Mouse (Mus musculus): ENCODE measurements around the gene Fads1.

Fads1 gene

DNA sequence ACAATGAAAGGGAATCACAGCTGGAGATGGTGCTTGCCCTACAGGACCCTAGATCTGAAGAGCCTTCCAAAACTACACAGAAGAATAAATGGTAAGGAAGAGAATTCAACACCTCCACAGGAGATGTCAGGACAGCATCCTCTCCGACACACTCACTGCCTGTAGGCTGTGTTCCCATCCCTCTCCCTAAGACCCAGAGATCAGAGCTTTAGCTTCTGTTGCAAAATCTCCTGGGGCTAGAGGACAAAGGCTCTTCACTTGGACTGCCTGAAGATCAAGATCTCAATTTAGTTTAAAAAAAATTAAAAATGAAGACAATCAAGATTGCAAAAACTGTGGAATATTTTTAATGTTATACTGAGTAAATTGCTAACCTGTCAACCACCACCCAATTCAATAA is 6.2 kb upstream of the Fads1 start:
- in situ Hi-C loops (cut with MboI, MseI), result no loop called here

DNA sequence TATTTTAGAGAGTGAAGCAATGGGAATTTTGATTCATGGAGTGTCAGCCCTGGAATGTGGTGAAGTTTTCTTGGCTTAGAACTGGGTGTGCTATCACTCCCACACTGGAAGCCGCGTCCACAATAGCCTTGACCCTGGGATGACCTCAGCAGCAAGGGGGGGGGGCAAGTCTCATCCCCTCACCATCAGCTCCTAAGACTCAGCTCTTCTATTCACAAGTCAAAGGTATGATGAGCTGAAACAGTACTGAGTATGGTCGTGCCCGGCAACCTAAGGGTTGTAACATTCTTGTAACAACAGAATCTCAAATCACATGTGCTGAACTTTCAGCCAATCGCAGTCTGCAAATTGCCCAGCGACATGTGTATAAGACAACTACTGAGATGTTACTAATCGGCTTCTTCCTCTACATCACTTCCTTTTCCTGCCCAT is 5.7 kb upstream of the Fads1 start:
- in situ Hi-C loops (cut with MboI, MseI), result no loop called here

DNA sequence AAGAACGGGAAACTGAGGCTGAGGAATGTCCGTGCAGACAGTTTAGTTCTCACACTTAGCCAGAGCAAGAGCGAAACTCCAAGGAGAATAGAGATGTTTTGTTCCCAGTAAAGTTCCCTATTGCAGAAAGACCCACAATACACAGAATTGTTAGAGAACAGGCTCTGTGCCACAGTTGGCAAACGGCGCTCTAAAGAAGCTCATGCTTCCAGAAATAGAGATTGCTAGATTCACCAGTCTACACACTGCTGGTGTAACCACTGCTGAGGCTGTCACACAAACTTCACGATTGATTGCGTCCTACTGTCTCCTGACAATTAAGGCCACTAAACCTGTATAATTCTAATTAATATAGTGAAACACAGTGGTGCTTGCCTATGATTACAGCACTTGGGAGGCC is 1.5 kb upstream of the Fads1 start:
- in situ Hi-C loops (cut with MboI, MseI), result no loop called here

DNA sequence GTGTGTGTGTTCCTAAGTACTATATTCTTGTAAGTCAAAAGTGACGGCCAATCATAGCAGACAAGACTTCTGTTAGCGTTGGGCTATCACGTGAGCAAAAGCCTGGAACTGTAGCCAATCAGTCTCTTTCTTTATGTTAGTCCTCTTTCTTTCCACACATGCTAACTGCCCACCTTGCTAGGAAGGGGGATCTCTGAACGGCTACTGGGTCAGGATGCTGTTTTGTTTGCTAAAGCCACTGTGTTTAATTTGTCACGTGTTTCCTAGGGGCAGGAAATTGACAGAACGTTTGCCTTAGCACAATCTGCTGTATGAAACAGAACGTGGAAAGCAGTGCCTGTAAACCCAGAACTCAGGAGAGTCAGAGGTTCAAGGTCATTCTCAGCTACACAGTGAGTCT is 546 bp upstream of the Fads1 start:
- in situ Hi-C loops (cut with MboI, MseI), result no loop called here

DNA sequence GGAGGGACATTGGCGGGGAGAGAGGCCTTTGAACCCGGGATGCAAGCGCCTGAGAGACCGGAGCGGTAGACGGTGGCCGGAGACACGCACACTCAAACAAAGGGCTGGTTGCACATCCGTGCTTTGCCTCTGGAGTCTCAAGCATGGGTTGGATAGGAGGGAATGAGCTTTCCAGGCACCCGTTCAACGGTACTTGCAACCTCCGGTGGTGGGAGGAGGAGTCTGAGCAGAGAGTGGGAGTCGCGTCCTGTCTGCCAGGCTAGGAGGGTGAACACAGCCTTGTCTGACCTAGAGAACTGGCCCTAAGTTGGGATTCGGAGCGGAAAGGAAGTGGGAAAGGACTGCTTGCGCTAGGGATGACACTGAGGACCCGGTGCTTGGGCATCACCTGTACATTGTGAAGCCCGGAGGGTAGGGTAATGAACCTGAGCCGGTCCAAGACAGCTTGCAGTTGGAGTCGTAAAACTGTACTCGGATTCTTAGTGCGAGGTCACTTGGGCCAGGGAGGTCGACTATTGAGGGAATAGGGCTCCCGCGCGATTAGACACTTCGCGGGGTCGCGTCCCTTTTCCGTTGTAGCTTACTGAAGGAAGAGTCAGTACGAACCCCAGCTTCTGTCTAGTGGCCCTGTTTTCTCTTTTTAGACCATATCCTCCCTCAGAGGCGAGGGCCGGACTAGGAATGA is 753 bp downstream of the Fads1 start:
- in situ Hi-C loops (cut with MboI, MseI), result no loop called here

DNA sequence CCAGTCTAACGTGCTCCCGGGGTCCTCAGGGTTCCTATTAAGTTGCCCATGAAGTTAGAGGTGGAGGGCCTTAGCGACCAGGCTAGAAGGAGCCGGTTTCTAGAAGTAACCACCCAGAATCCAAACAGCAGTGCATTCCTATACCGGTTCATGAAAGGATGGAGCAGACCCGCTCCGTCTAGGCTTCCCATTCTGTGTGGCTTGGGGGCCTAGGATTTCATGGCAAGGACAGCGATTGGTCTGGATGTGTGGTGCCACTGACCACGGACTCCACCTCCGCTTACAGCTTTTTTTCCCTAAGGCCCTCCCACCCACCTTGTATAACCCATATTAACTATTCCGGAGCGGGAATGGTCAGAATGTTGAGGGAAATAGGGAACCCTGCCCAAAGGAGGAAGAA is 1.4 kb downstream of the Fads1 start:
- in situ Hi-C loops (cut with MboI, MseI), result no loop called here

DNA sequence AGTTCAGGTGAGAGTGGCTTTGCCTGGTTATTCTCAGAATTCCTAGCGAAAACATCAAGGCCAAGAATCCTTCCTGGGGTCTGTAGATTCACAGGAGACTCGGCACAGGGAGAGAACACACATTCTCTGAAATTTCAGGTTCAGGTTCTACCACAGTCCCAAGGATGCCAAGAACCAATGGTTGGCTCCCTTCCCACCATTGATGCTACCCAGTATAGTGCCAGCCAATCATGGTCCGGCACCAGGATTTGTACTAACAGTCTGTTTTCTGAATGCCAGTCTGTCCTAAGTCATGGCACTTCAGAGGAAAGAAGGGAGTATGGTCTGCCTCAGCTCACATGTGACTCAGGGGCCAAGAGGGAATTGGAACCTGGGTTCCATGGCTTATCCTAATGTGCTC is 3.2 kb downstream of the Fads1 start:
- in situ Hi-C loops (cut with MboI, MseI), result loop anchor here in 1 of 2 experiments (5.0 kb wide), 2 partner anchors 89 to 189 kb away; no protein-coding TSS in a partner anchor

DNA sequence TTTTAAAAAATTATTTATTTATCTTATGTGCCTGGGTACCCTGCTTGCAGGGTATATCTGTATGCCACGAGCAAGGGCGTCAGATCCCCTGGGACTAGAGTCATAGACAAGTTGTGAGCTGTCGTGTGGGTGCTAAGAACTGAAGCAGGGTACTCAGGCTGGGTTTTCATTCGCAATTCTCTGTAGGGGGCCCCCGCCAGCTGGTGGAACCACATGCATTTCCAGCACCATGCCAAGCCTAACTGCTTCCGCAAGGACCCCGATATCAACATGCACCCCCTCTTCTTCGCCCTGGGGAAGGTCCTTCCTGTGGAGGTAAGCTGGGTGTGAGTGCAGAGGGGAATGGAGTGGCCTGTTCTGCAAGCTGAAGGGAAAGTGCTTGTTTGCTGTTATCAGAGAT is 3.9 kb downstream of the Fads1 start:
- in situ Hi-C loops (cut with MboI, MseI), result loop anchor here in 1 of 2 experiments (5.0 kb wide), 2 partner anchors 89 to 189 kb away; no protein-coding TSS in a partner anchor

DNA sequence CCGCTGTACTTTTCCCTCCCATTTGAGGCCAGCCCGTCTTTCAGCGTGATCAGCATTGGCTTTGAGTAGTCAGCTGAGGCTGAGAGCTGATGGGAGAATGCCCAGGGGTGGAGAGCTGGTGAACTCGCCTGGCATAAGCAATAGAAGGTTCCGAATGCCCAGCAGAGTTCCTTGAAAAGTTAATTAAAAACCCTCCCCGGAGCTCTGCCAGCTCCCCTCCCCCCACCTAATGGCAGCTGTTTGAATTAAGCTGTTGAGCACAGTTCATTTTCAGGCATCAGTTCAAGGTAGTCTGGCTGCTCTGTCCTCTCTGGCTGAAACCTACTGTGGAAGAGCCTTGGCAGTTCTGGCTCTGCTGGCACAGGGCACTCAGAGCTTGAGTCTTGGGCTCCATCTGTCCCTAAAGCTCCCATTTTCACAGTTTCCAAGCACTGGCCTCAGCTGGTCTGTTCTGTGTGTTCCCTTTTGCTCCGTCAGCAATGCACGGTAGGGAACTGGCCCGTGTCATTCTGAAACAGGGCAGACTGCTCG is 5.7 kb downstream of the Fads1 start:
- in situ Hi-C loops (cut with MboI, MseI), result loop anchor here in 1 of 2 experiments (5.0 kb wide), 2 partner anchors 91 to 191 kb away; no protein-coding TSS in a partner anchor

DNA sequence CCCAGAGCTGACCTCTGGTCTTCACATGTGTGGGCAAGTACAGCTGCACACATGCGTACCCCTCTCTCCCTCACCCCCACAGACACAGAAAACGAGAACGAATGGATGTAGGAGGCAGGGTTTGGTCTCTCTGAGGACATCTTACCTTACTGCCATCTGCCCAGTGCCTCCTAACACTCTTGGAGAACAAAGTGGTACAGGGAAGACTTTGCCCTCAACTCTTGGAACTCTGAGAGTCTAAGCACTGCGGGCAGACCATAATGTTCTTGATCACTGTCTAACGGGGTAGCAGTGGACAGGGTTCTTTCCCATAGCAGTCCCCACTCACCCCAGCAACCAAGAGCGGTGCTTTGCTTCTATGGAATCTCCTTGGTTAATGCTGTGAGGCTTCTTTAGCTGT is 6.3 kb downstream of the Fads1 start:
- in situ Hi-C loops (cut with MboI, MseI), result loop anchor here in 1 of 2 experiments (5.0 kb wide), 2 partner anchors 92 to 192 kb away; no protein-coding TSS in a partner anchor

DNA sequence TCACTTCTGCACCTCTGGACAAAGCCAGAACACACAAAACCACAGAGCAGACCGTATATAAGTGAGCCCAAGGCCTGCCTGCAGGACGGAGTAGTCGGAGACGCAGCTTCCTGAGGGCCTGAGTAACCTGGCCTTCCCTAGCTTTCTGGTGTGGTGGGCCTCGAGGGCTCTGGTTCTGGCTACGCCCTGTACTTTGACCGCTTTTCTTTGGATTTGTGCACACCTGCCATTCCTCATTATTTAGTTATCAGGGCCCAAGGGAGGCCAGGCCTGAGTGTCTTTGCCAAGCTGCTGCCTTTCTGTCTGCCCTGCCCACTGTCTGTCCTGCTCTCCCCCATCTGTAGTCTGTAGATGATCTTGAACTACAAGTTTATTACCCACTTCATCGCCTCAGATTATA is 7.3 kb downstream of the Fads1 start:
- in situ Hi-C loops (cut with MboI, MseI), result loop anchor here (5.0 kb wide), 3 partner anchors 93 to 278 kb away; no protein-coding TSS in a partner anchor

DNA sequence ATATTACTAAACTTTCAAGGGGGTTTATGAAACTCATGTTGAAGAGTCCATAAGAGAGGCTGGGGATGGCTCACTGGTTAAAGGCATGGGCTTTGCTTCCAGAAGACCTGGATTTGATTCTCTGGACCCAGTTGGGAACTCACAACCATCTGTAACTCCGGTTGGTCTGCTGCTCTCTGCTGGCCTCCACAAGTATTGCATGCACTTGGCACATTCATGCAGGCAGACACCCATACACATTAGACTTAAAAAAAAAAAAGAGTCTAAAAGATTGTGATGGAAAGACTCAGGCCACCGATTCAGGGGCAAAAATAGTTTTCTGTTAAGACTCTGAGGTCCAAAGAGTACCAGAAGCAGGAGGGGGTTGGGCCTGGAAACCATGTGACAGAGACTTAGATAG is 8.1 kb downstream of the Fads1 start:
- in situ Hi-C loops (cut with MboI, MseI), result loop anchor here in 1 of 2 experiments (5.0 kb wide), 1 partner anchor 278 kb away; no protein-coding TSS in a partner anchor

DNA sequence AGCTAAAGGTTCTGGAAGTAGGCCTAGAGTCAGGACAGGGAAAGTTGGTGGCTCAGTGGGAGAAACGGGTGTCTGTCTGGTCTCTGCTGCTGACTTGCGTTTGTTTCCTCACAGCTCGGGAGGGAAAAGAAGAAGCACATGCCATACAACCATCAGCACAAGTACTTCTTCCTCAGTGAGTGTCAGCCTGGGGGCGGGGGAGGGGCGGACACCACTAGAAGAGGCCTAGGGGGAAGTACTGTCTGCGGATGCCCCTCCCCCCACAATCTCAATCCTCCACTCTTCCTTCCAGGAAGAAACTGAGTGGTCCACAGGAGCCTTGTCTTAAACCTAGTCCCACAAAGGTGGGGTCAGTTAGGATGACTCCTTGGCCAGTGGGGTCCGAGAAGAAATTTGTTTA is 8.6 kb downstream of the Fads1 start:
- in situ Hi-C loops (cut with MboI, MseI), result loop anchor here in 1 of 2 experiments (5.0 kb wide), 1 partner anchor 279 kb away; no protein-coding TSS in a partner anchor

DNA sequence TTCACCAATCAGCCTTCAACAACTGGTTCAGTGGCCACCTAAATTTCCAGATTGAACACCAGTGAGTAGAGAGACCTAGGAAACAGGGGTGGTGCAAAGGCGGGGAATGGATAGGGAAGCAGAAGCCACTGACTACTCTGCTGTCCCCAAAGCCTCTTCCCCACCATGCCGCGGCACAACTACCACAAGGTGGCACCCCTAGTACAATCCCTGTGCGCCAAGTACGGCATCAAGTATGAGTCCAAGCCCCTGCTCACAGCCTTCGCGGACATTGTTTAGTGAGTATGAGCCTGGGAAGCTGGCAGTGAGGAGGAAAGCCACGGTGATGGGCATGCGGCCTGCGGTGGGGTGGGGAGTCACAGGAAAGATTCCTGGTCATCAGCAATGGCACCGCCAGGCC is 11.6 kb downstream of the Fads1 start:
- in situ Hi-C loops (cut with MboI, MseI), result loop anchor here in 1 of 2 experiments (5.0 kb wide), 1 partner anchor 282 kb away; no protein-coding TSS in a partner anchor

DNA sequence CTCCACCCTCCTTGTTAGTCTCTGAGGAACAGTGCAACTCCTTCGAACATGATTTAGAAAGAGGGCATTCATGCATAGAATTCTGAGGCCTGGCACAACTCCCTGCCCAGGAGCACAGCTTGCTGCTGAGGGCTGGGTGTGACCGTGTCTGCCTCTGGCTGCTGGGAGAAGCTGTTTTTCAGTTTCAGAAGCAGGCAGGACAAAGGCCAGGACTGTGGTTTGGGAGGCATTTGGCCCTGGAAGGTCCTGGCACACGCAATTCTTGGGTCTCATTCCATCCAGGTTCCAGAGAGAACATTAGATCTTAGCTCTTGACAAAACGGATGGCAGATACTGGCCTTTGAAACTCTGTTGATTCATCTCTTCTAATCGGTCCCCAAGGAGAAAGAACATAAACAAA is 12.6 kb downstream of the Fads1 start:
- in situ Hi-C loops (cut with MboI, MseI), result loop anchor here in 1 of 2 experiments (5.0 kb wide), 1 partner anchor 98 kb away; no protein-coding TSS in a partner anchor

DNA sequence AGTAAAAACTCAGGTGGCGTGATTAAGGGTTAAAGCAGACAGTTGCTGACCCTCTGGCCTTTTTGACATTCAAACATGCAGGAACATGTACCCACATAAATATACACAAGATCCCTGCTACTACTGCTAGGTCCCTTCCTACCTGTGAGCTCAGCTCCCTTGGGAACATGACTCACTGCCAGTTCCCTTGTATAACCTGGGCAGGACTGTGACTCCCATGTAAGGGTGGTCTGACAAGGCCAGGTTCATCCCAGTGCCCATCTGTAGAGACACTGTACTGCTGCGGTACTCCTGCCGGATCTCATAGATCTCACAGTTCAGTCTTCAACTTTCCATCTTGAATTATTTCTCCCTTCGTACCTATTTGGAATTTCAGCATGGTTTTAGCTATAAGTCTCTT is 14.4 kb downstream of the Fads1 start:
- in situ Hi-C loops (cut with MboI, MseI), result loop anchor here in 1 of 2 experiments (5.0 kb wide), 1 partner anchor 100 kb away; no protein-coding TSS in a partner anchor

DNA sequence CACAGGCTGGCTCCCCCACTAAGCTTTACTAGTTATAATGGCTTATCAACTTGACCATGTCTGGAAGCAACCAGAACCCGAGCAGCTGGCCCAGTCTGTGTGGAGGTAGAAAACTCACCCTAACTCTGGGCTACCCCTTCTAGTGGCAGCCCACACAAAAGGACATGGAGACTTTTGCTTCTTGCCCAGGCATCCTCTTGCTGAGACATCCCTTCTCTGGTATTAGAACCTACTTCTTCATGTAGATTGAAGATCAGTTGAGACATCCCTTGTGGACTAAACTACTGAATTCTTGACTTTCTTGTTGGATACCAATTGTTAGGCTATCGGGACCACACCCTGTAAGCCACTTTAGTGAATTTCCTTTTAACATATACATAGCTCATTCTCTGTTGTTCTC is 15.6 kb downstream of the Fads1 start:
- in situ Hi-C loops (cut with MboI, MseI), result loop anchor here in 1 of 2 experiments (5.0 kb wide), 1 partner anchor 101 kb away; no protein-coding TSS in a partner anchor

DNA sequence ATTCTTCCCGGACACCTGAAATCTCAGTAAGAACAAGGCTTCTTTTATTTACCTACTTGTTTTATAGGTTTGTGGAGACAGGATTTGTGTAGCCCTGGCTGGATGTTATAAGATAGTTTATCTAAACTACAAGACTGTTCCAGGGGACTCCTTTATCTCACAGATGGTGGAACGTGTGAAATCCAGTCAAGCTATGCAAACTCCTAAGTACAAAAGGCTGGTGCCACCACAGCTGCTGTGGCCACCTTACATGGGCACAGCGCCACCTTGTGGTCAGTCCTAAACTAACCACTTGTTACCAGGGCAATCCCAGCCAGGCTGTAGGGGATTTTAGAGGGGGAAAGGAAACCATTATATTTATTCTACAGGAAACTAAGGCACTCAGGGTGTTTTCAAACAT is 16.0 kb downstream of the Fads1 start:
- in situ Hi-C loops (cut with MboI, MseI), result loop anchor here in 1 of 2 experiments (5.0 kb wide), 1 partner anchor 101 kb away; no protein-coding TSS in a partner anchor

DNA sequence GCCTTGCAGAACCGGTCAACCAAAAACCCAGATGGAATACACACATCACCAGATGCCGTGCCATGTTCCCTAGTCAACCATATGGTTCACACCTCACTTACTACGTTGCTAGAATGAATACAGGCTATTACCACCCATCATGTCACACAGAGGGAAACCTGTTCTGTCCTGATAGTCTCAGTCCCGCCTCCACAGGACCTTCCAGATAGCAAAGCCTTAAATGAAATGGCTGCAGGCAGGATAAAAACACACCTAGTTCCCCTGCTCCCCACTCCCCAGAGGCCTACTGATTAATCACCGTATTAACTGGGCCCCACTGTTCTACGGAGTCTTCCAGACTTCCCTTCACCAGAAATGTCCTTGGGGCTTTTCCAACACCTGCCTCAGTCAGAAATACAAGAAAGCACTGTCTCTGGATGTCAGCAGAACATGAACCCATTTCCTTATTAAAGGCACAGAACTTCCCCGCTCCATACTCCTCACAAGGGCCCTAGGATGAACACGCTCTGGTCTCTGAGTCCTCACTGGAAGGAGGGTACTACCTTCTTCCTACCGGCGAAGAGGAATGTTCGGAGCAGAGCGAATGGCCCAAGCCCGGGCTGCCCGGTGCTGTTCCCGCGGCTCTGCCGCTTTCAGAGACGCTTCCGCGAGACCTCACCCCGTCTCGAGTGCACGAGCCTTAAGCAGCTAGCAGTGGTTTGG is 20.6 kb downstream of the Fads1 start:
- in situ Hi-C loops (cut with MboI, MseI), result no loop called here

DNA sequence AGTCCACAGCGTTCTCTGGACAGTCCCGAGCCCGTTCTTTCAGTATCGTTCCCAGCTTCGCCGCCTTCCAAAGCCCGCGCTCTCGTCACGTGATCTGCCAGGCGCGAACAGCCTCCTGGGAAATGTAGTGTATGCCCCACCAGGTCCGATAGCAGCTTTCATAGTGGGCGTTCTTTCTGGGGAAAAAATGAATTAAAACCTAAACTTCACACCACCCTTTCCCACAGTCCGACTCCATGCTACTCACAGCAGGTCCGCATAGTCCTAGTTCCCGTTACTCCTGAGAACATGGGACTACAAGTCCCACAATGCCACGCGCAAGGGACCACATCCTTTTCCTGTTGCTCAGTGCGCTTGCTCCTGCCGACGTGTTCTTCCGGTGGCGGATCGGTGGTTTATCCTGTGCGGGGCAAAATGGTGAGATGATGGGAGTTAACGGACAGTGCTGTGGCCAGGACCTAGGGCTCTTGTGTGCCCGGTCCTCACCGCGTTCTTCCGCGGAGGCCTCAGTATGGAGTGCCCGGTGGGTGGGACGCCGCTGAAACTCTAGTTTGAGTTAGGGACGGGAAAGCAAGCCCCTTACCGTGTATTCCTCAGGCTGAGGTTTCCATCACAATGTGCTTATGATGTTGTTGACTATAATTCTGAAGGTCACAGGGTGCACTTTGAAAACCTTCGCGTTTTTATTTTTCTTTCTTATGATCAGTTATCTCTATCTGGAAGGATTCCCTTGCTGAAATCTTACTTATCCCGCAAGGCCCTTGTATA is 21.3 kb downstream of the Fads1 start, which contains the start of the genes Tmem258 and Fen1:
TSS of gene Tmem258 (plus strand) at position 167 of the 768 bp plus-strand sequence.
TSS of gene Fen1 (minus strand) at position 322 of the 768 bp plus-strand sequence.
- in situ Hi-C loops (cut with MboI, MseI), result no loop called here

DNA sequence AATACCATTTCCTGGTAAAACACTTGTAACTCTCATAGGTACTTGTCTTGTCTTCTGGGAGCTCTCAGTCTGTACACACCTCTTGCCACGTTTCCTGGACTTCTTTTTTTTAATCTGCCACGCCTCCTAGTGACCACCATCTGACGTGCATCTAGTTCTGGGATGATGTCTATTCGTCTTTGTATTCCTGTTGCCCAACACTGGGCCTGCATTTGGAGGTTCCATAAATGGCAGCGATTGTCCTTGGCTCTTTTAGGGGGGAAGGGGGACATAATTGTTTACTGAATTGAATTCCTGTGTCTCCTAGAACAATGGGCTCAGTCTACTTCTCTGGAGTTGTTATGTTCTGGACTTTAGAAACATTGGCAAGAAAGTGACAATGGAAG is 21.9 kb downstream of the Fads1 start:
- in situ Hi-C loops (cut with MboI, MseI), result loop anchor here in 1 of 2 experiments (5.0 kb wide), 1 partner anchor 307 kb away; the partner anchor contains the start of gene Incenp

All from T-helper 17 cell (primary cell).